Mouse (Mus musculus) bone marrow macrophage, adult 2 months (primary cell): ENCODE measurements around the gene Olfr509.

Experiments used
- CTCF ChIP-seq: IDR thresholded peaks from 2 replicates; pipeline ENCODE4 v1.5.1; 2012; ENCODE audit warnings: low read depth, mild to moderate bottlenecking, low read length, moderate library complexity
- POLR2A ChIP-seq: IDR thresholded peaks from 2 replicates; pipeline ENCODE4 v1.6.1; 2012; ENCODE audit warnings: mild to moderate bottlenecking, low read depth, low read length, borderline replicate concordance

DNA sequence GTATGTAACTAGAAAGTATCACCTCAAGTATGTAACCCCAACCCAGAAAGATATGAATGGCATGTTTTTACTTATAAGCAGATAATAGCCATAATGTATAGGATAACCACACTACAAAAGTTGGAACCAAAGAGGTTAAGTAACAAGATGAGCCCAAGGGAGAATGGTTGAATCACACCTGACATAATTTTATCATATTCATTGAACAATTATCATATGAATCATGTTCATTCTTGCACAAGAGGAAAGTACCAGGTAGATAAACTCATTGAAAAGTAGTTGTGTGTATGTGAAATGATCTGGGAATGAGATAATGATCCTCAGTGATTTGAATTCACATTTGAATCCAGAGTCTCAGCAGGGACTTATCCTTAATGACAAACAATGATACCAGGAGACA lies 41.2 kb downstream of the Olfr509 start, which contains the start of gene Olfr506:
- no peak for TF ChIP-seq POLR2A
- TF ChIP-seq CTCF, result no peak
